Mouse (Mus musculus): ENCODE results near the gene Gm20449. TPM values are rescaled to one million over a fixed set of nuclear protein-coding genes. Genes with fewer than 3 reads are reported as not detected.

The Gm20449 gene
- polyA plus RNA-seq, 1 experiment from 2014 or later: 0.06 TPM

Other genes starting within 250 kb of the Gm20449 start
- 10.6 and 12.1 TPM in 2 replicates for gene AI987944, start 106.0 kb downstream of the Gm20449 start, polyA plus RNA-seq (2015; fragmentation: Nextera tagmentation; extraction: Ambion mirVana)
- 0.18 and 0.24 TPM in 2 replicates for gene Vmn2r57, start 50.7 kb downstream of the Gm20449 start, polyA plus RNA-seq (2015; fragmentation: Nextera tagmentation; extraction: Ambion mirVana)
- 8.7 and 10.8 TPM in 2 replicates for gene AW146154, start 473 bp upstream of the Gm20449 start, polyA plus RNA-seq (2015; fragmentation: Nextera tagmentation; extraction: Ambion mirVana)
- not detected in 2 replicates for gene Gm6871, start 74.2 kb upstream of the Gm20449 start, polyA plus RNA-seq (2015; fragmentation: Nextera tagmentation; extraction: Ambion mirVana)
- 8.7 and 10.4 TPM in 2 replicates for gene 2610021A01Rik, start 99.8 kb upstream of the Gm20449 start, polyA plus RNA-seq (2015; fragmentation: Nextera tagmentation; extraction: Ambion mirVana)
- 7.5 and 7.6 TPM in 2 replicates for gene Zfp788, start 133.8 kb upstream of the Gm20449 start, polyA plus RNA-seq (2015; fragmentation: Nextera tagmentation; extraction: Ambion mirVana)

All from intestine, embryonic 15.5 days (tissue).